Comparison of ENCODE assay signal across 16 mouse cellular contexts in the genomic region with DNA sequence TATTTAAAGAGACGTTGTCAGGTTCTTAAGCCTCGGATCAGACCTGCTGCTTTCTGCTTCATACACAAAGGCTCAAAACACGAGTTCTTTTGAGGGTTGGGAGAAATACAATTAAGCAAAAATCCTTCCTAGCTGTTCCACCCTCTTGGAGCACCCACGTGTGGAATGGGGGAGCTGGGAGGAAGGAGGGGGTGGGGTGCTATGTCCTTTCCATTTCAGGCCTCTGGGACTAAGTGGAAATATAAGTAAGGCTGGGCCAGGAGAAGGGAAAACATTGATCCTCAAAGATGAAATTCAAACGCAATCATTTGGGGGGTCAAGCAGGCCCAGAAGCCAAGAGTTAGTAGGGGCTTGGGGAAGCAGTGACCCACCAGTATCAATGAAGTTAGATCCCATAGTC. TPM values are rescaled to one million over a fixed set of nuclear protein-coding genes. Genes with fewer than 3 reads are reported as not detected.
A peak's percentile ranks its signal among the peaks of the same experiment; 100 is the strongest.
DNase-seq lines count a peak whose midpoint lies in the region; ATAC-seq lines count a peak whose summit lies in the region.
"Had no signal": no experiment of that assay in that cellular context is flagged by ENCODE, and none has a peak within 500 bp of the region (broad histone marks: within the 10 kb centered on the region; RNA-seq: fewer than 3 reads in every experiment).

No protein-coding gene starts in this region.

- H3K27me3 ChIP-seq in heart, embryonic 12.5 days (replicated peaks) = peaks cover 87% of the 10 kb centered on the region
- H3K27me3 ChIP-seq in kidney, embryonic 15.5 days = peaks cover 93% of the 10 kb centered on the region
- peaks cover 71% of the 10 kb centered on the region for H3K27me3 ChIP-seq in kidney, embryonic 14.5 days (ENCODE audit: control insufficient read depth, insufficient read depth, low read length)
- H3K27me3 ChIP-seq in limb, embryonic 11.5 days (ENCODE audit: control insufficient read depth, insufficient read depth, low read length) = peaks cover 84% of the 10 kb centered on the region
- peaks cover 95% of the 10 kb centered on the region for H3K27me3 ChIP-seq in neural tube, embryonic 13.5 days

- no peak overlapping the region for H3K4me3 ChIP-seq in heart, embryonic 12.5 days
- H3K4me3 ChIP-seq in kidney, embryonic 15.5 days (replicated peaks) = 0 out of 2 replicates have a peak overlapping the region, but pooled peaks have one; percentile 21
- H3K4me3 ChIP-seq in kidney, embryonic 14.5 days (ENCODE audit: low read length) = no peak overlapping the region
- no peak overlapping the region for H3K4me3 ChIP-seq in limb, embryonic 11.5 days (ENCODE audit: low read depth, low read length)
- H3K4me3 ChIP-seq in neural tube, embryonic 13.5 days = 0 out of 2 replicates have a peak overlapping the region, but pooled peaks have one; percentile 11

- intact Hi-C loops in heart, postnatal 25 days (cut with DNase I) = loop anchor here (2.0 to 5.0 kb wide), 2 partner anchors 28 to 41 kb away; partner anchors contain the start of gene Plcb2

- H3K27ac ChIP-seq in heart, embryonic 12.5 days (ENCODE audit: poor library complexity, severe bottlenecking) = no peak overlapping the region
- no peak overlapping the region for H3K27ac ChIP-seq in kidney, embryonic 15.5 days
- no peak overlapping the region for H3K27ac ChIP-seq in kidney, embryonic 14.5 days (ENCODE audit: low read depth, low read length)
- no peak overlapping the region for H3K27ac ChIP-seq in limb, embryonic 11.5 days (replicated peaks; ENCODE audit: low read depth, low read length)
- no peak overlapping the region for H3K27ac ChIP-seq in neural tube, embryonic 13.5 days (replicated peaks)
- H3K27ac ChIP-seq: embryonic facial prominence, embryonic 12.5 days; forebrain, embryonic 15.5 days; kidney, postnatal 0 days; liver, embryonic 12.5 days had no signal

- peak overlapping the region; percentile 59; the same call in 1 of the 2 replicates for H3K4me2 ChIP-seq in heart, embryonic 12.5 days
- peak overlapping the region; percentile 51; the same call in 1 of the 2 replicates for H3K4me2 ChIP-seq in kidney, embryonic 15.5 days
- H3K4me2 ChIP-seq in kidney, embryonic 14.5 days (replicated peaks; ENCODE audit: low read depth, low read length) = no peak overlapping the region
- no peak overlapping the region for H3K4me2 ChIP-seq in limb, embryonic 11.5 days (ENCODE audit: low read depth, severe bottlenecking)
- 0 out of 2 replicates have a peak overlapping the region, but pooled peaks have one; percentile 42 for H3K4me2 ChIP-seq in neural tube, embryonic 13.5 days

- H3K36me3 ChIP-seq in heart, embryonic 12.5 days = no peaks in the 10 kb centered on the region
- no peaks in the 10 kb centered on the region for H3K36me3 ChIP-seq in kidney, embryonic 15.5 days
- H3K36me3 ChIP-seq in kidney, embryonic 14.5 days (ENCODE audit: control insufficient read depth, insufficient read depth, low read length) = no peaks in the 10 kb centered on the region
- no peaks in the 10 kb centered on the region for H3K36me3 ChIP-seq in limb, embryonic 11.5 days (ENCODE audit: control insufficient read depth, insufficient read depth, low read length)
- no peaks in the 10 kb centered on the region for H3K36me3 ChIP-seq in neural tube, embryonic 13.5 days
- H3K36me3 ChIP-seq: embryonic facial prominence, embryonic 12.5 days; forebrain, embryonic 15.5 days; liver, embryonic 12.5 days had no signal

- no peak overlapping the region for H3K9ac ChIP-seq in heart, embryonic 12.5 days
- no peak overlapping the region for H3K9ac ChIP-seq in kidney, embryonic 15.5 days
- no peak overlapping the region for H3K9ac ChIP-seq in kidney, embryonic 14.5 days (ENCODE audit: low read depth, low read length)
- H3K9ac ChIP-seq in limb, embryonic 11.5 days (ENCODE audit: low read length) = no peak overlapping the region
- peak overlapping the region; percentile 46; the same call in 1 of the 2 replicates for H3K9ac ChIP-seq in neural tube, embryonic 13.5 days
- H3K9ac ChIP-seq: embryonic facial prominence, embryonic 12.5 days; forebrain, embryonic 15.5 days; liver, embryonic 12.5 days had no signal

- peaks cover 67% of the 10 kb centered on the region for H3K4me1 ChIP-seq in heart, embryonic 12.5 days (replicated peaks)
- peaks cover 61% of the 10 kb centered on the region for H3K4me1 ChIP-seq in kidney, embryonic 15.5 days
- H3K4me1 ChIP-seq in kidney, embryonic 14.5 days (ENCODE audit: control insufficient read depth, insufficient read depth, low read length) = peaks cover 30% of the 10 kb centered on the region
- peaks cover 26% of the 10 kb centered on the region for H3K4me1 ChIP-seq in limb, embryonic 11.5 days (ENCODE audit: control insufficient read depth, insufficient read depth, low read length)
- peaks cover 49% of the 10 kb centered on the region for H3K4me1 ChIP-seq in neural tube, embryonic 13.5 days (replicated peaks)

- no peak for ATAC-seq in heart, embryonic 12.5 days (ENCODE audit: insufficient number of reproducible peaks, low FRiP score)
- ATAC-seq in kidney, embryonic 15.5 days (replicated peaks; ENCODE audit: low FRiP score) = no peak
- no peak for ATAC-seq in kidney, embryonic 14.5 days (ENCODE audit: low FRiP score, low TSS enrichment)
- ATAC-seq in limb, embryonic 11.5 days (ENCODE audit: insufficient number of reproducible peaks, low FRiP score, low TSS enrichment, low read depth) = no peak
- no peak for ATAC-seq in neural tube, embryonic 13.5 days (ENCODE audit: low read depth)
- ATAC-seq: forebrain, embryonic 15.5 days; liver, embryonic 12.5 days; lung, postnatal 0 days had no signal

- no peak for DNase-seq in heart, postnatal 25 days (ENCODE audit: low spot score)
- peak; percentile 42 for DNase-seq in limb, embryonic 11.5 days (ENCODE audit: low spot score)
- no peak for DNase-seq in cerebellum, postnatal 14 days
- DNase-seq: adrenal gland, adult 8-10 months; cerebellum, adult 9-10 months; gastrocnemius, postnatal 25 days had no signal

- no peaks in the 10 kb centered on the region for H3K9me3 ChIP-seq in heart, embryonic 12.5 days (replicated peaks)
- H3K9me3 ChIP-seq in kidney, embryonic 15.5 days (replicated peaks) = no peaks in the 10 kb centered on the region
- no peaks in the 10 kb centered on the region for H3K9me3 ChIP-seq in kidney, embryonic 14.5 days (ENCODE audit: control insufficient read depth, low read length)
- no peaks in the 10 kb centered on the region for H3K9me3 ChIP-seq in limb, embryonic 11.5 days (ENCODE audit: control insufficient read depth, low read length)
- H3K9me3 ChIP-seq in neural tube, embryonic 13.5 days = no peaks in the 10 kb centered on the region
- H3K9me3 ChIP-seq: embryonic facial prominence, embryonic 12.5 days; forebrain, embryonic 15.5 days; liver, embryonic 12.5 days had no signal

- 15% methylated on average over 5 of the region's 5 CpGs for WGBS in heart, embryonic 12.5 days
- 12% methylated on average over 5 of the region's 5 CpGs for WGBS in kidney, embryonic 15.5 days
- 8% methylated on average over 5 of the region's 5 CpGs for WGBS in kidney, embryonic 14.5 days
- 9% methylated on average over 5 of the region's 5 CpGs for WGBS in limb, embryonic 11.5 days
- 2% methylated on average over 5 of the region's 5 CpGs for WGBS in neural tube, embryonic 13.5 days

RNA-seq across cellular contexts. Expression of gene Ankrd63, which starts 2.6 kb away (rescaled TPM):
- 1.2 and 1.4 TPM in 2 replicates for polyA plus RNA-seq in heart, embryonic 12.5 days (2016; fragmentation: Nextera tagmentation; extraction: Ambion mirVana)
- 1 to 10 TPM; 1.8 to 3.0 TPM for total RNA-seq in heart, postnatal 25 days (2021)
- 0.28 and 0.39 TPM in 2 replicates for polyA plus RNA-seq in kidney, embryonic 15.5 days (2015; fragmentation: Nextera tagmentation; extraction: Ambion mirVana)
- 0.24 and 0.65 TPM in 2 replicates for polyA plus RNA-seq in kidney, embryonic 14.5 days (2014; fragmentation: Nextera tagmentation; extraction: Ambion mirVana)
- not detected in 2 replicates for polyA plus RNA-seq in limb, embryonic 11.5 days (2014; fragmentation: Nextera tagmentation; extraction: Ambion mirVana)
- not detected in 2 replicates for polyA plus RNA-seq in neural tube, embryonic 13.5 days (2015; fragmentation: Nextera tagmentation; extraction: Ambion mirVana)
- total RNA-seq: gastrocnemius, postnatal 25 days had no signal
- polyA plus RNA-seq: embryonic facial prominence, embryonic 12.5 days; G1E had no signal

RNA-seq across cellular contexts. Expression of gene Plcb2, which starts 27.1 kb away (rescaled TPM):
- polyA plus RNA-seq in heart, embryonic 12.5 days (2016; fragmentation: Nextera tagmentation; extraction: Ambion mirVana) = 1.4 and 1.5 TPM in 2 replicates
- total RNA-seq in heart, postnatal 25 days (2021) = 1 to 10 TPM; 1.9 to 2.8 TPM
- 1.5 and 1.9 TPM in 2 replicates for polyA plus RNA-seq in kidney, embryonic 15.5 days (2015; fragmentation: Nextera tagmentation; extraction: Ambion mirVana)
- polyA plus RNA-seq in kidney, embryonic 14.5 days (2014; fragmentation: Nextera tagmentation; extraction: Ambion mirVana) = 1.7 and 1.9 TPM in 2 replicates
- polyA plus RNA-seq in limb, embryonic 11.5 days (2014; fragmentation: Nextera tagmentation; extraction: Ambion mirVana) = 0.48 and 0.57 TPM in 2 replicates
- polyA plus RNA-seq in neural tube, embryonic 13.5 days (2015; fragmentation: Nextera tagmentation; extraction: Ambion mirVana) = 0.46 and 0.61 TPM in 2 replicates

RNA-seq across cellular contexts. Expression of gene Pak6, which starts 38.1 kb away (rescaled TPM):
- polyA plus RNA-seq in heart, embryonic 12.5 days (2016; fragmentation: Nextera tagmentation; extraction: Ambion mirVana) = 4.6 and 5.8 TPM in 2 replicates
- total RNA-seq in heart, postnatal 25 days (2021) = 1 to 10 TPM; 6.4 to 9.9 TPM
- 0.84 and 1.3 TPM in 2 replicates for polyA plus RNA-seq in kidney, embryonic 15.5 days (2015; fragmentation: Nextera tagmentation; extraction: Ambion mirVana)
- 0.54 and 0.90 TPM in 2 replicates for polyA plus RNA-seq in kidney, embryonic 14.5 days (2014; fragmentation: Nextera tagmentation; extraction: Ambion mirVana)
- 0.33 and 0.50 TPM in 2 replicates for polyA plus RNA-seq in limb, embryonic 11.5 days (2014; fragmentation: Nextera tagmentation; extraction: Ambion mirVana)
- 12.1 and 15.8 TPM in 2 replicates for polyA plus RNA-seq in neural tube, embryonic 13.5 days (2015; fragmentation: Nextera tagmentation; extraction: Ambion mirVana)

RNA-seq across cellular contexts. Expression of gene Inafm2, which starts 44.4 kb away (rescaled TPM):
- 33.8 and 37.3 TPM in 2 replicates for polyA plus RNA-seq in heart, embryonic 12.5 days (2016; fragmentation: Nextera tagmentation; extraction: Ambion mirVana)
- 10 to 100 TPM; 26.7 to 32.4 TPM for total RNA-seq in heart, postnatal 25 days (2021)
- 14.0 and 15.6 TPM in 2 replicates for polyA plus RNA-seq in kidney, embryonic 15.5 days (2015; fragmentation: Nextera tagmentation; extraction: Ambion mirVana)
- polyA plus RNA-seq in kidney, embryonic 14.5 days (2014; fragmentation: Nextera tagmentation; extraction: Ambion mirVana) = 18.3 and 22.0 TPM in 2 replicates
- polyA plus RNA-seq in limb, embryonic 11.5 days (2014; fragmentation: Nextera tagmentation; extraction: Ambion mirVana) = 26.9 and 28.2 TPM in 2 replicates
- 23.7 and 25.3 TPM in 2 replicates for polyA plus RNA-seq in neural tube, embryonic 13.5 days (2015; fragmentation: Nextera tagmentation; extraction: Ambion mirVana)

Comparison
In these comparisons a context has a peak if more than half of its experiments do, and no peak if none do; other contexts are left out.
1. H3K4me2 ChIP-seq: peak in heart, embryonic 12.5 days (single experiment), kidney, embryonic 15.5 days (single experiment) and neural tube, embryonic 13.5 days (single experiment); none in kidney, embryonic 14.5 days (single experiment) and limb, embryonic 11.5 days (single experiment).
2. H3K4me3 ChIP-seq: peak in kidney, embryonic 15.5 days (single experiment) and neural tube, embryonic 13.5 days (single experiment); none in heart, embryonic 12.5 days (single experiment), kidney, embryonic 14.5 days (single experiment) and limb, embryonic 11.5 days (single experiment).